Mouse (Mus musculus) left cerebral cortex, postnatal 10 days (tissue): ENCODE results near the gene Tmem91. TPM values are rescaled to one million over a fixed set of nuclear protein-coding genes. Genes with fewer than 3 reads are reported as not detected.
A peak's percentile ranks its signal among the peaks of the same experiment; 100 is the strongest.
"Not testable (repeated sequence)": the region's sequence is repeated elsewhere in the genome, so short reads cannot be mapped to it uniquely, and the experiment has no call there.

Experiments used
- DNase-seq, 2 experiments: peaks; one replicate each; pipeline ENCODE4 v3.0.0; 2021 to 2022; ENCODE audit warnings: low spot score in 2 of 2, mixed read lengths in 1 of 2; ENCODE audit errors: extremely low spot score in 1 of 2
- intact Hi-C: fragments of 180-260 bp; cut with DNase I; formaldehyde crosslinking; loops from one replicate; pipeline ENCODE4 v1.15.1; 2025
- total RNA-seq, 2 experiments: library from RNA; stranded (reverse); gene quantifications; 2 replicates each; pipeline ENCODE4 v1.2.3; 2021

Tmem91 gene
- 10 to 100 TPM; 53.6 to 67.6 TPM for total RNA-seq

GRCm38 (mm10) chr7:25674719-25675300, at the start of gene Tmem91:
Gene Tmem91, minus strand, starts transcription at chr7:25675166.
- intact Hi-C loops, result no loop called here
- DNase-seq, result peak in 1 of 2 experiments; percentile 49

GRCm38 (mm10) chr7:25721776-25722175, 46.8 kb upstream of the Tmem91 start:
- DNase-seq, intact Hi-C loops: not testable (repeated sequence)

- intact Hi-C loops, result no loop called here
- no peak for DNase-seq
These were observed 45.8 kb upstream of the Tmem91 start for GRCm38 (mm10) chr7:25720760-25721159.

GRCm38 (mm10) chr7:25719761-25720610, 45.0 kb upstream of the Tmem91 start:
- intact Hi-C loops, result no loop called here
- peak; percentile 59 to 77 for DNase-seq

- intact Hi-C loops, result no loop called here
- DNase-seq, result peak; percentile 93 to 94
These were observed 43.9 kb upstream of the Tmem91 start, which contains the start of gene Ccdc97 for GRCm38 (mm10) chr7:25718788-25719417. Gene Ccdc97, minus strand, starts transcription at chr7:25719088.

- no peak for DNase-seq
- intact Hi-C loops, result no loop called here
These were observed 42.5 kb upstream of the Tmem91 start for GRCm38 (mm10) chr7:25717478-25717877.

- DNase-seq, result no peak
- intact Hi-C loops, result no loop called here
These were observed 40.8 kb upstream of the Tmem91 start for GRCm38 (mm10) chr7:25715731-25716271.

- DNase-seq, result no peak
- intact Hi-C loops, result no loop called here
These were observed 39.6 kb upstream of the Tmem91 start for GRCm38 (mm10) chr7:25714581-25714980.

- DNase-seq, result no peak
- intact Hi-C loops, result no loop called here
These were observed 37.8 kb upstream of the Tmem91 start for GRCm38 (mm10) chr7:25712801-25713200.

- DNase-seq, result peak in 1 of 2 experiments; percentile 83
- intact Hi-C loops, result no loop called here
These were observed 36.8 kb upstream of the Tmem91 start for GRCm38 (mm10) chr7:25711731-25712197.

- no peak for DNase-seq
- intact Hi-C loops, result no loop called here
These were observed 36.2 kb upstream of the Tmem91 start for GRCm38 (mm10) chr7:25711165-25711564.

GRCm38 (mm10) chr7:25710519-25711130, 35.7 kb upstream of the Tmem91 start:
- DNase-seq, result peak in 1 of 2 experiments; percentile 69
- intact Hi-C loops, result no loop called here

GRCm38 (mm10) chr7:25709961-25710360, 35.0 kb upstream of the Tmem91 start:
- intact Hi-C loops, result no loop called here
- peak in 1 of 2 experiments; percentile 76 for DNase-seq

- DNase-seq, result peak in 1 of 2 experiments; percentile 85
- intact Hi-C loops, result no loop called here
These were observed 32.8 kb upstream of the Tmem91 start for GRCm38 (mm10) chr7:25707581-25708292.

- DNase-seq, result no peak
These were observed 31.7 kb upstream of the Tmem91 start for GRCm38 (mm10) chr7:25706578-25707170.

GRCm38 (mm10) chr7:25705801-25706251, 30.9 kb upstream of the Tmem91 start:
- DNase-seq, result peak in 1 of 2 experiments; percentile 74
- intact Hi-C loops, result no loop called here

More at GRCm38 (mm10) chr7:25706578-25707170, 31.7 kb upstream of the Tmem91 start:
- intact Hi-C loops, result no loop called here

GRCm38 (mm10) chr7:25704716-25705364, 29.9 kb upstream of the Tmem91 start:
- DNase-seq, result peak in 1 of 2 experiments; percentile 53
- intact Hi-C loops, result no loop called here
